Mouse (Mus musculus) intestine, embryonic 15.5 days (tissue): ENCODE results near the gene Mpc2. TPM values are rescaled to one million over a fixed set of nuclear protein-coding genes. Genes with fewer than 3 reads are reported as not detected.
A peak's percentile ranks its signal among the peaks of the same experiment; 100 is the strongest.

Experiments used
- ATAC-seq: fragments of 200-750 bp; cut with Nextera tagmentation; 2 replicates; pipeline ENCODE4 v1.8.0; 2017; ENCODE audit warnings: moderate TSS enrichment, moderate library complexity
- H3K27ac ChIP-seq: fragments of 300-500 bp; sonication (generic); 2 replicates; pipeline ENCODE4 v1.5.1; 2015; ENCODE audit warnings: mild to moderate bottlenecking, inconsistent platforms
- H3K27me3 ChIP-seq: fragments of 300-500 bp; sonication (generic); replicated peaks from 2 replicates; pipeline ENCODE4 v1.6.1; 2015; ENCODE audit warnings: inconsistent platforms
- H3K36me3 ChIP-seq: fragments of 300-500 bp; sonication (generic); 2 replicates; pipeline ENCODE4 v1.6.1; 2015; ENCODE audit warnings: inconsistent platforms
- H3K4me1 ChIP-seq: fragments of 300-500 bp; sonication (generic); replicated peaks from 2 replicates; pipeline ENCODE4 v1.6.1; 2015; ENCODE audit warnings: inconsistent platforms
- H3K4me2 ChIP-seq: fragments of 300-500 bp; sonication (generic); replicated peaks from 2 replicates; pipeline ENCODE4 v1.6.1; 2015; ENCODE audit warnings: mild to moderate bottlenecking, inconsistent platforms
- H3K4me3 ChIP-seq: fragments of 300-500 bp; sonication (generic); replicated peaks from 2 replicates; pipeline ENCODE4 v1.5.1; 2015; ENCODE audit warnings: inconsistent platforms
- H3K9ac ChIP-seq: fragments of 300-500 bp; sonication (generic); 2 replicates; pipeline ENCODE4 v1.6.1; 2015; ENCODE audit warnings: inconsistent platforms
- H3K9me3 ChIP-seq: fragments of 300-500 bp; sonication (generic); 2 replicates; pipeline ENCODE4 v1.6.1; 2016; ENCODE audit warnings: inconsistent platforms
- WGBS: fragments of 180-500 bp; shearing (Covaris S2); methylation state at CpG from one replicate; pipeline ENCODE4 v1.1.7; 2015; 5-methylcytosine and 5-hydroxymethylcytosine counted together
- polyA plus RNA-seq: library from polyadenylated mRNA; unstranded; fragments of >200 nt; fragmentation: Nextera tagmentation; extraction: Ambion mirVana; gene quantifications from 2 replicates; pipeline ENCODE4 v1.2.1, GENCODE M21; 2015

Mpc2 gene
- polyA plus RNA-seq, 1 experiment from 2014 or later = 165 TPM

DNA sequence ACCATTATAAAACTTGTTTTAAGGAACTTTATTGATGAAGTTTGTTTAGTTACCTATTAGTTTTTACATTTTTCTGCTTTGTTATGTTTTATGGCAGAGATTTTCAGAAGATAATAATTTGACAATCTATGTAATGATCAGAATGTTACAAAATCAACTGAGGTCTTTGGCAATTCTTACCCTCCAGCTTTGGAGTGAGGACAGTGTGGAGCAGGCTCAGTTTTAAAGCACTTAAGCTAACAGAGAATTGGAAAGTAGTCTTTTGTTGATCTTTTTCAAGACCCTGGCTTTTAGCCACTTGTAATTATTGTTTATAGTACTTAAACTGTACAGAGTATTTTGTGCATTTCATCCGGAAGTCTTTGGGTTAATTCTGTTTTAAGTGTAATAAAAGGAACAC, 2.4 kb downstream of the Mpc2 start:
- Histone ChIP-seq H3K9ac (no peak overlapping the region), H3K27me3 (no peaks in the 10 kb centered on the region), H3K9me3 (no peaks in the 10 kb centered on the region), H3K4me3 (no peak overlapping the region), H3K27ac (no peak overlapping the region), H3K4me2 (no peak overlapping the region), H3K4me1 (no peaks in the 10 kb centered on the region), H3K36me3 (no peaks in the 10 kb centered on the region)
- ATAC-seq = no peak
- 62% methylated on average over 1 of the region's 1 CpGs for WGBS

DNA sequence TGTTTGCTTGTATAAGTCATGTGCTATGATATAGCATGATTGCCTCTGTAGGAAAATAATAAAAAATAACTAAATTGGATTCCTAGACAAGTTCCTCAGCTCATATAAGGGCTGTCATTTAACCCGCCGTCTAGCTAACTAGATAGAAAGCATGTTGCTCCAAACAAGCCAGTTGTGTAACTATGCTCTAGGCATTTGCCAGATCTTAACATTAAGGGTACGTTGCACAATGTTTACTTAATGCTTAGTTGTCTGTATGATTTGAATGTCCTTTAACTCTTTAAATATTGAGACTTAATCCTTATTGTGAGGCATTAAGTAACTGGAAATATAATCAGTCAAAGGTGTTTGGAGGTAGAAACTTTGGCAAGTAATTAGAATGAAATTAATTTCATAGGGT, 4.1 kb downstream of the Mpc2 start:
- WGBS = 72% methylated on average over 3 of the region's 3 CpGs
- ATAC-seq = no peak
- H3K27ac ChIP-seq = no peak overlapping the region

DNA sequence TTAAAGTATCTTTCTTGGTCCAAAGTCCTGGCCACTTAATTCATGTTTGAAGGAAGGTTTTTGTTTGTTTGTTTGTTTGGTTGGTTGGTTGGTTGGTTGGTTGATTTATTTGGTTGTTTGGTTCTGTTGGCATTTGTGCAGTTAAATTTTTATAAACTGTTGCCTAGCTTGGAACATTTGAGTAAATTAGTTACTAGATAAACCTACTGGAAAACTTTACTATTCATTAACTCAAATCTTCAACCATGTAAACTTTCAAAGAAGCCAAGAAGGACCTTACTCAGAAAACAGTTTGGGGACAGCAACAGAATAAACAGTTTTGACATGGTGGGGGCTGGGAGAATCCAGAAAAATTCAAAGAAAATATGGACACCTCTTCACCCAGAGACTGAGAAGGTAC, 8.5 kb downstream of the Mpc2 start:
- Histone ChIP-seq H3K27ac (no peak overlapping the region), H3K36me3 (no peaks in the 10 kb centered on the region), H3K9ac (no peak overlapping the region), H3K4me2 (no peak overlapping the region), H3K9me3 (no peaks in the 10 kb centered on the region), H3K4me3 (no peak overlapping the region), H3K4me1 (no peaks in the 10 kb centered on the region), H3K27me3 (no peaks in the 10 kb centered on the region)
- ATAC-seq = no peak

More for the DNA sequence above, 4.1 kb downstream of the Mpc2 start:
- Histone ChIP-seq H3K4me1 (no peaks in the 10 kb centered on the region), H3K4me3 (no peak overlapping the region), H3K27me3 (no peaks in the 10 kb centered on the region), H3K4me2 (no peak overlapping the region), H3K36me3 (no peaks in the 10 kb centered on the region), H3K9me3 (no peaks in the 10 kb centered on the region), H3K9ac (no peak overlapping the region)

DNA sequence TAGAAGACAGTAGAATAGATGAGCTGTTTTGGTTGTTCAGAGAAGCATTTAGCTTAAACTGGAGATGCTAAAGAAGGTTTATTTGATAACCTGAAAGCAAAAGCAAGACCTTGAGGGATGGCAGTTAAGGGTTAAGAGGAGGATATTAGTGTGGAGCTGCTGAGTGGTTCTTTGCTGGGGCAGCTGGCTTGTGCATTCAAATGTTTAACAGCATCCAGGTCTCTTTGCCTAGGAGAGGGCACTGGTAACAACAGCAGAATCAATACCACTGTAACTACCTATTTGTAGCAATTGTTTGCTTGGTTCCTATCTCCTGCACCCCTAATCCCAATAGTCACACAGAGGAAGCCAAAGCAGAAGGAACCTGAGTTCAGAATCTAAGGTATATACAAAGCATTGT, 9.3 kb downstream of the Mpc2 start:
- Histone ChIP-seq H3K4me1 (no peaks in the 10 kb centered on the region), H3K4me3 (no peak overlapping the region), H3K9ac (no peak overlapping the region), H3K27ac (no peak overlapping the region), H3K4me2 (no peak overlapping the region), H3K36me3 (no peaks in the 10 kb centered on the region), H3K9me3 (no peaks in the 10 kb centered on the region), H3K27me3 (no peaks in the 10 kb centered on the region)
- ATAC-seq = no peak

DNA sequence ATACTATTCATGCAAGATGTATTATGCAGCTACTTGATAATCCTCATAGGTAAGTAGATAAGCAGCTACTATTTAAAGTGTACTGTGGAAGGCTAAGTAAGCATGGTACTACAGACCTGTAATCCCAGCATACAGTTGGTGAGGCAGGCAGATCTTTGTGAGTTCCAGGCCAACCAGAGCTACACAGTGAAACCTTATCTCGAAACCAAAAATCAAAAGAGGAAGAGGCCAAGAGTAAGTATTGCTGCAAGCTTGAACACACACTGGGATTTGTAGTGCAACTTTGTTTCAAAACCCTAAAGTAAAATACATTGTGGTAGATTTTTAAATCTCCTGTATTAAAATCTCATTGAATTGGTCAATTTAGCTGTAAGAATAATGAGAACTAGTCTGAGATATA, 11.1 kb downstream of the Mpc2 start:
- Histone ChIP-seq H3K4me1 (no peaks in the 10 kb centered on the region), H3K4me3 (no peak overlapping the region), H3K9ac (no peak overlapping the region), H3K4me2 (no peak overlapping the region), H3K27ac (no peak overlapping the region), H3K9me3 (no peaks in the 10 kb centered on the region), H3K36me3 (no peaks in the 10 kb centered on the region), H3K27me3 (no peaks in the 10 kb centered on the region)
- no peak for ATAC-seq
- WGBS = 87% methylated on average over 1 of the region's 1 CpGs

DNA sequence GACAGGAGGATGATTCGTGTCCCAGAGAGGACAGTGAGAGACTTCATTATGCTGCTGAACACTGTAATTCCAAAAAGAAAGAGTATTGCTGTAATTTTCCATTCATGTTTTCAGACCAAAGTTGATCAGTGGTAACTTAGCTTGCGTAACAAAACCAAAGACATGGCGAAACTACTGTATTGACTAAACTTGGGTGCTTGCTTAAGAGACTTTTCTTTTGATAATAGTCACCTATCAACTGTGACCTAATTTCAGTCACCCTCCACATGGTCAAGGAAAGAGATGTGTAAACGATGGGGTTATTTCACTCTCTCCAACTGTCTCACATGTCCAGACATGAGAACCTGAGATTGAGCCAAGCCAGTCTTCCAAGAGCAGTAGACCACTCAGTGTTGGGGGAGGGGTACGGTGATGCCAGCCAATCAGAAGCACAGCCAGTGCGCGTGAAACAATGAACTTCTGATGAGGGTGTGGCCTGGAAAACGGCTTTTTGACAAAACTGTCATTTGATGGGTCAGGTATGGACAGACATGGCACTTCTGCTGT, 24.3 kb downstream of the Mpc2 start, which contains the start of gene Adcy10:
Adcy10 (plus strand) TSS at position 496 of the 546 bp plus-strand sequence.
- no peaks in the 10 kb centered on the region for H3K27me3 ChIP-seq
- no peak within 1 kb of the TSS for H3K27ac ChIP-seq
- H3K36me3 ChIP-seq = no peaks in the 10 kb centered on the region
- no peak within 1 kb of the TSS for H3K4me2 ChIP-seq
- H3K9me3 ChIP-seq = no peaks in the 10 kb centered on the region
- H3K4me3 ChIP-seq = no peak within 1 kb of the TSS
- H3K4me1 ChIP-seq = no peaks in the 10 kb centered on the region
- H3K9ac ChIP-seq = no peak within 1 kb of the TSS
- WGBS = 91% methylated on average over 8 of the region's 8 CpGs
- ATAC-seq = no peak

DNA sequence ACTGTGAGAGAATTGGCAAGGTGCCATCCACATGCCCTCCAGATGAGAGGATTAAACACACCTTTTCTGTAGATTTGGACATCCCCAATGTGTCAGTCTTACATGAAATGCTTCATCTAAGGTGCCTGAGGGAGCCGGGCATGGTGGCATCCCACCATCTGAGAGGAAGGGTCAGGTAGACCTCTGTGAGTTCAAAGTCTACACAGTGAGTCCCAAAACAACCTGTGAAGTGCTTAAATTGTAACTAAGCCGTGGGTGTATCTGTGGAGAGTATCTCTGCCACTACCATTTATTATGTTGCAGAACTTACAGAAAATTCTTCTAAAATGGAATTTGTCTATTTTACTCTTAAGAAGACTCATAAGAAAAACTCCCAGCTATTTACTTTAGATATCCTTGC, 25.7 kb downstream of the Mpc2 start:
- 85% methylated on average over 2 of the region's 2 CpGs for WGBS
- Histone ChIP-seq H3K27me3 (no peaks in the 10 kb centered on the region), H3K4me3 (no peak overlapping the region), H3K9ac (no peak overlapping the region), H3K4me2 (no peak overlapping the region), H3K36me3 (no peaks in the 10 kb centered on the region), H3K9me3 (no peaks in the 10 kb centered on the region), H3K27ac (no peak overlapping the region), H3K4me1 (no peaks in the 10 kb centered on the region)
- ATAC-seq = no peak

DNA sequence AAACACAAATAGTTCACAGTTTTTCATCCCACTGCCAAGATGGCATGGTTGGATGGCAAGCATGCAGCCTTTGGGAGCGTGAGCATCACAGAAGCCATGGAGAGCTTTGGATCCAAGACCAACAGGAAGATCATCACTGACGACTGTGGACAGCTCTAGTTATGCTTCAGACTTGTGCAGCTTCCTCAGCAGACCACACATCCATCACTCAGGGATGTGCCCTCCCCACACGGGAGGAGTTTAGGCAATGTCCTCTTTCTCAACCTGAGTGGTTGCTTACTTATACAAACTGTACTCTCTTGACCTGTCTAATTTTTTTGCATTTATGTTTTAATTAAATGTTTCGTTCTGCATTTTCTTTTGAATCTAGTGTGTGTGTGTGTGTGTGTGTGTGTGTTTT, 28.8 kb downstream of the Mpc2 start:
- Histone ChIP-seq H3K9me3 (no peaks in the 10 kb centered on the region), H3K27ac (no peak overlapping the region), H3K4me1 (no peaks in the 10 kb centered on the region), H3K4me2 (no peak overlapping the region), H3K9ac (no peak overlapping the region), H3K4me3 (no peak overlapping the region), H3K36me3 (no peaks in the 10 kb centered on the region), H3K27me3 (no peaks in the 10 kb centered on the region)
- ATAC-seq = no peak
- WGBS = 83% methylated on average over 4 of the region's 4 CpGs

DNA sequence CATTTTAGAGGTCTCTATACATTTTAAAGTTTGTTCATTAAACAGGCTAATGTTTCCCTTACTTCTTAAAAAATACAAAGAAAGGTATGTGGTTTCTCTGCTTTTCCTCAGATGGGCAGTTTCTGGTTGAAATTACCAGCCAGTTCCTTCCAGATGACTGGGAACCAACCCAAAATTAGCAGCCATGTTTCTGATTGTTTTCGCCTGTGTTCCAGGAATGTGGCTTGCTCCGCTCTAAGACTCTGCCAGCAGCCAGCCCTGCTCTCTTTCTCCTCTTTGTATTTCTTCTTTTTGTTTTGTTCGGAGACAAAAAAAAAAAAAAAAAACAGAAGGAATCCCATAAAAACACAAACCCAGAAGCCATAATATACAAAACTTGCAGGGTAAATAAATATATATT, 38.4 kb downstream of the Mpc2 start:
- Histone ChIP-seq H3K9me3 (no peaks in the 10 kb centered on the region), H3K4me2 (no peak overlapping the region), H3K9ac (no peak overlapping the region), H3K27ac (no peak overlapping the region), H3K27me3 (no peaks in the 10 kb centered on the region), H3K36me3 (no peaks in the 10 kb centered on the region), H3K4me1 (peaks cover 4% of the 10 kb centered on the region; the same call in 1 of the 2 replicates), H3K4me3 (no peak overlapping the region)
- WGBS = 67% methylated on average over 3 of the region's 3 CpGs
- ATAC-seq = no peak

DNA sequence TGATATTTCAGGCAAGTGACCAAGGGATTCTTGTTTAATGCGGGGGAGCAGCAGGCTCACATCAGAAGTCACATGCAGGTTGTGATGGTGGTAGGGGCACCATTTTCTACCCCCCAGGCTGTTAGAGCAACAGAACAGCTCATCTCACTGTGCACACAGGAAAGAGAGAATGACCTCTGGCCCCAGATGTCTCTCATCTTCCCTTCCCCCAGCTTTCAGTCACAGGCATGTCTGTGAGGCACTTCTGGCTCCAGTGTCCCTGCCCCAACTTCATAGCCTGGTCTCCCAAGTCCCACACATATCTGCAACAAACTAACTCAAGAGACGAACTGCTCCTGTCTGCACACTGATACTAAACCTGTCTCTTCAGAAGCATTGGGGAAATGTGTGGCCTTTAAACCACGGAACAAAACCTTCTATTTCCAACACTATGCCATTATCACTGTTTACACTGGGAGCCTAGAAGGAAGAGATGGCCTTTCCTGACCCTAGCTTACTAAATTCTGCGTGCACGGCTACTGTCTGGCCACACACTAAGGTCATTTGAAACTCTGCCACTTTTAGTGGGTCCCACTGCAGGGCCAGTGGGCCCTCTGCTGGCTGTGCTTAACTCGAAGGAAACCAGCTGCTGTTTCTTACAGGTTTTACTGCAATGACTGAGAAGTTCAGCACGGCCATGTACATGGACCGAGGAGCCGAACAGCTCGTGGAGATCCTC, 43.0 kb downstream of the Mpc2 start:
- Histone ChIP-seq H3K4me1 (peaks cover 4% of the 10 kb centered on the region; the same call in 1 of the 2 replicates), H3K4me3 (no peak overlapping the region), H3K4me2 (no peak overlapping the region), H3K9ac (no peak overlapping the region), H3K36me3 (no peaks in the 10 kb centered on the region), H3K27ac (no peak overlapping the region), H3K27me3 (no peaks in the 10 kb centered on the region), H3K9me3 (no peaks in the 10 kb centered on the region)
- ATAC-seq = 0 out of 2 replicates have a peak, but pooled peaks have one; percentile 49
- WGBS = 25% methylated on average over 10 of the region's 10 CpGs

DNA sequence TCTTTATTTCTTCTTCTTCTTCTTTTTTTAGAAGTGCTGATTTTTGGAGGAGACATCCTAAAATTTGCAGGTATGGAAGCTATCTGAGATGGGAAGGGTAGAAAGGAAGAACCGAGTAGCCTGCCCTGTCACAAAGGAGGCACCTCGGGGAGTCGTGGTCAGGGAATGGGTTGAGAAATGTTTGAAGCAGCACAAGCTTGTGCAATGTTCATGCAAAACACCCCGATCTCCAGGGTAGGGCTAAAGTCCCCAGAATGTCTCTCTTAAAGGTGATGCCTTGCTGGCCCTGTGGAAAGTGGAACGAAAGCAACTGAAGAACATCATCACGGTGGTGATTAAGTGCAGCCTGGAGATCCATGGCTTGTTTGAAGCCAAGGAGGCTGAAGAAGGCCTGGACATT, 45.9 kb downstream of the Mpc2 start:
- no peak overlapping the region for H3K9ac ChIP-seq
- H3K27ac ChIP-seq = no peak overlapping the region
- no peaks in the 10 kb centered on the region for H3K27me3 ChIP-seq
- peaks cover 4% of the 10 kb centered on the region; the same call in 1 of the 2 replicates for H3K4me1 ChIP-seq
- ATAC-seq = no peak
- no peaks in the 10 kb centered on the region for H3K9me3 ChIP-seq
- H3K4me2 ChIP-seq = no peak overlapping the region
- no peak overlapping the region for H3K4me3 ChIP-seq
- WGBS = 84% methylated on average over 6 of the region's 6 CpGs
- no peaks in the 10 kb centered on the region for H3K36me3 ChIP-seq

DNA sequence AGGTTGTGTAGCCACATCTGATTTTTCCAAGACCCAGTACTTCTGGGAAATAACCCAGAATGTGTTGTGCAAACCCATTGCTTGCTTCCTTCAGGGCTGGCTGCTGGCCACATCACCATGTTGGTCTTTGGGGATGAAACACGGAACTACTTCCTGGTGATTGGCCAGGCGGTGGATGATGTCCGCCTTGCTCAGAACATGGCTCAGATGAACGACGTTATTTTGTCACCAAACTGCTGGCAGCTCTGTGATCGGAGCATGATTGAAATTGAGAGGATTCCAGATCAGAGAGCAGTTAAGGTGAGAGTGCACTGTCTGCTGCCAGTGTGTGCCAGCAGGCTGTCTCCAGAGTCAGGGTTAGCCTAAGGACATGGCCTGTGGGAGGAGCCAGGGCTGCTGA, 49.7 kb downstream of the Mpc2 start:
- Histone ChIP-seq H3K4me3 (no peak overlapping the region), H3K27me3 (no peaks in the 10 kb centered on the region), H3K9me3 (no peaks in the 10 kb centered on the region), H3K9ac (no peak overlapping the region), H3K36me3 (no peaks in the 10 kb centered on the region), H3K4me1 (no peaks in the 10 kb centered on the region), H3K4me2 (no peak overlapping the region), H3K27ac (no peak overlapping the region)
- ATAC-seq = no peak
- 88% methylated on average over 6 of the region's 6 CpGs for WGBS

DNA sequence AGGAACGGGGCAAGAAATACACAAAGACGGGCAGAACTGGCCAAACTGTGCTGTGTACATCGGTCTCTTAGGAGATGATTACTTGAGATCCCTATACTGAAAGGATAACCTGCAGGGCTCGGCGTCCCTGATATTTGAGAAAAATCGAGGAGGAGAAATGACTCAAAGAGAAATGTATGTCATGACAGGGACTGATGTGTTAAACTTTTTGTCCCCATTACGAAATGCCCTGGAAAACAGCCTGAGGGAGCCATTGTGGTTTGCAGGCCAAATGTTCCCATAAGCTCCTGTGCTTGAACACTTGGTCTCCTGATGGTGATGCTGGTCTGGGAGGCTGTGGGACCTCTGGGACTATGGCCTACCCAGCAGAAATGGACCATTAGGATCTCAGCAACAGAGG, 60.3 kb downstream of the Mpc2 start:
- Histone ChIP-seq H3K4me1 (no peaks in the 10 kb centered on the region), H3K36me3 (no peaks in the 10 kb centered on the region), H3K27me3 (no peaks in the 10 kb centered on the region), H3K27ac (no peak overlapping the region), H3K9ac (no peak overlapping the region), H3K9me3 (no peaks in the 10 kb centered on the region), H3K4me2 (no peak overlapping the region), H3K4me3 (no peak overlapping the region)
- WGBS = 91% methylated on average over 7 of the region's 7 CpGs
- no peak for ATAC-seq
